Mouse (Mus musculus) adrenal gland, adult 8-10 months (tissue): ENCODE data around the gene Dtx4. TPM values are rescaled to one million over a fixed set of nuclear protein-coding genes. Genes with fewer than 3 reads are reported as not detected.
"Not testable (repeated sequence)": the region's sequence is repeated elsewhere in the genome, so short reads cannot be mapped to it uniquely, and the experiment has no call there.

Source experiments
- DNase-seq: peaks from one replicate; pipeline ENCODE4 v3.0.0; 2022
- total RNA-seq, 4 experiments: library from RNA; stranded (reverse); gene quantifications; 2 replicates each; pipeline ENCODE4 v1.2.4; 2022

Dtx4 gene
- total RNA-seq = 10 to 100 TPM; 12.6 to 26.3 (median 19.7) TPM

- DNase-seq = peak; percentile 93
Measured at GRCm38 (mm10) chr19:12501370-12502347, at the start of gene Dtx4. TSS of gene Dtx4 (minus strand) at chr19:12501454.

- DNase-seq = no peak
Measured at GRCm38 (mm10) chr19:12550005-12550942, 49.0 kb upstream of the Dtx4 start.

DNA sequence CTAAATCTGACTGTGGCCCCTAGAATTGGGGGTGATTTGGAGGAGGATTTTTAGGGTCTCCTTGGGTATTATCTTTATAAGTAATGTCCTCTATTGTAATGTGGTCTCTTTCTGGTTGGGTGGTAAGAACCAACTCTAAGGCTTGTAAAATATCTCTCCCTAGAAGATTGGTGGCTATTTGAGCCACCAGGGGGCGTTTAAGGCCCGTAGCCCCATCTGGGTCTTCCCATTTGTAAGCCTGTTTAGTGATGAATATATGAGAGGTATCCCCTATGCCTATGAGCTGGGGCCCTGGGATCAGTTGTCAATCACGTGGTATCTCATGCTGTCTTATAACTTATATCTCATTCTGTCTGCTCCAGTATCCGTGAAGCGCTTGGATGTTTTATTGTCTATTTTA lies 47.9 kb upstream of the Dtx4 start:
- DNase-seq = no peak

GRCm38 (mm10) chr19:12545440-12545839 lies 44.2 kb upstream of the Dtx4 start, which contains the start of gene Fam111a:
TSS of gene Fam111a (plus strand) at chr19:12545740.
- DNase-seq = not testable (repeated sequence)

- no peak for DNase-seq
Measured at GRCm38 (mm10) chr19:12541644-12542043, 40.4 kb upstream of the Dtx4 start.

DNA sequence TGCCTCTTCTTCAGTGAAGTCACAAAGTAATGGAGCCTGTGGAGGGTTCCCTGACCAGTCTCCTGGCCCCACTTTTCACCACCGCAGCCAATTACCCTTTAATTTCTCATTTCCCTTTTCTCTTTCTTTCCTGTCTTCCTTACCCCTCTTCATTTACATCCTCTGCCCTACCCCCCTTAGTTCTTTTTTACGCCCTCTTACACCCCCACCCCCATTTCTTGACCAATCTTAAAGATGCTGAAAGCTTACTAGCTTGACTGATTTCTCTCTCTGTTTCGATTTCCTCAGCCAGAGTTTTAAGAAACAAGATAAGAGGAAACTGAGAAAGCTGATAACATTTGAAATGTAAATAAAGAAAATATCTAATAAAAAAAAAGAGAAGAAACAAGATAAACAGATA lies 39.5 kb upstream of the Dtx4 start:
- DNase-seq = no peak

- no peak for DNase-seq
Measured at GRCm38 (mm10) chr19:12539975-12540374, 38.7 kb upstream of the Dtx4 start.

GRCm38 (mm10) chr19:12537168-12537567 lies 35.9 kb upstream of the Dtx4 start:
- DNase-seq = no peak

- DNase-seq = no peak
Measured at GRCm38 (mm10) chr19:12523377-12523776, 22.1 kb upstream of the Dtx4 start.

DNA sequence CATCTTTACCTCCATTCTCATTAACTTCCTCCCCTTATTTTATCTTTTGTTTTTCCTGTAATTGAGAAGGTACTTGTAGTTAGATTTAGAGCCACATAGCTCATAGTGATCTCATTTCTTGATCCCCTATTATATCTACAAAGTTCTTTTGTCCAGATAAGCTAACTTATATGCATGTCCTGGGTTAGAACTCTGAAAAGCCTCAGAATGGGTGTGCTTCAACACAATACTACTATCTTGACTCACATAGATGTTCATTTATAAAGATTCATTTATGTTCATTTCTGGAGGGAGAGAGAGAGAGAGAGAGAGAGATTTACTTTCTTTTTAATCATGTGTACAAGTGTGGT lies 17.3 kb upstream of the Dtx4 start:
- DNase-seq = no peak

- peak; percentile 34 for DNase-seq
Measured at GRCm38 (mm10) chr19:12517671-12518540, 16.7 kb upstream of the Dtx4 start.

- no peak for DNase-seq
Measured at GRCm38 (mm10) chr19:12514621-12515020, 13.4 kb upstream of the Dtx4 start.

- DNase-seq = no peak
Measured at GRCm38 (mm10) chr19:12502756-12503155, 1.5 kb upstream of the Dtx4 start.

DNA sequence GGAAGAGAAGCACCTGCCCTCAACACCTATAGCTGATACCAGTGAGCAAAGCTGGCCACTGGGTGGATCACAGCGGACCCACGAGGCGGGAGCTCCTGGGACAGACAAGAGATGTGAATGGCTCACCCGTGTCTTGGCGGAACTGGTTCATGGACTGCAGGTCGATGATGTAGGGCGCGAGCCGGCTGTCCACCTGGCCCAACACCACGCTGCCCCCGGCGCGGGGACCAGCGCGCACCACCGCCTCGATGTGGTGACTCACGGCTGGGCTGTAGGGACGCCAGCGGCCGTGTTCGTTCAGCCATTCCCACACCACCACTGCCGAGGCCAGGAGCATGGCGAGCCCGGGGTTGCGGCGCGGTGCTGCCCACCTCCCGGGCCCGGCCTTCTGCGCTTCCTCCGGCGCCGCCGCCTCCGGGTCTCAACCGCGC lies 358 bp downstream of the Dtx4 start:
- DNase-seq = no peak

GRCm38 (mm10) chr19:12500124-12500523 lies 1.1 kb downstream of the Dtx4 start:
- DNase-seq = no peak

- no peak for DNase-seq
Measured at GRCm38 (mm10) chr19:12499485-12499884, 1.8 kb downstream of the Dtx4 start.

DNA sequence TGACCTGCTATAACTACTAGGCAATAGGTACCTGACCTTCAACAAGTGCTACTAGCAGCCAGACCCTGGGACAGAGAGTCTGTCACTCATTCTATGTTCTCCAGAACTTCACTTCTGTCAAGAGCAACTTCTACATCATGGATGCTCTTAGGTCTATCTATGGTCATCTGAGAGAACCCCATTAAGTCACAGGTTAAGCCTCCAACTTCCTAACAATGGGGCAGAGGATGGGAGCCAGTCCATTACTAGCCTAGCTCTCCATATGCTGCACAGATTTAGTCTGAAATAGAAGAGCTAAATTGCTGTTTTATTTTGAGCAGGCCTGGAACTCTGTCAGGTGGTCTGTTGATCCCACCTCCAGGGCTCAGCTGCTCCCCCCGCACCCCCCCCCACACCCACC lies 2.3 kb downstream of the Dtx4 start:
- DNase-seq = no peak

DNA sequence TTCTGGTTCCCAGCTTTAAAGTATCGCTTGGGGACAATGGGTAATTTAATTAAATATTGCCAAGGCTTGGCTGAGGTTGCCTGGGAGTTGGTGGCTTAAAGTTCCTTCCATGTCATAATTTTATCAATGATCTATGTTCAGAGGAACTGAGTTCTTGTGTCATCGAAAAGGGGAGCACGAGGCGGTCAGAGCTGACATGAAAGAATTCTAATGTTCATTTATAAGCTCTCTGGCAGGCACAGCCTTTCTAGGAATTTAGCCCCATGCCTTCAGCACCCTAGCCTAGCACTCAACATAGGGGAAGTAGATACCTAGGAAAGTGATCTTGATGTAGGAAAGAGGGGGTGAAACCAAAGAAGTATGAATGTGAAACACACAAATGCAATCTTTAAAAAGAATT lies 2.9 kb downstream of the Dtx4 start:
- no peak for DNase-seq

DNA sequence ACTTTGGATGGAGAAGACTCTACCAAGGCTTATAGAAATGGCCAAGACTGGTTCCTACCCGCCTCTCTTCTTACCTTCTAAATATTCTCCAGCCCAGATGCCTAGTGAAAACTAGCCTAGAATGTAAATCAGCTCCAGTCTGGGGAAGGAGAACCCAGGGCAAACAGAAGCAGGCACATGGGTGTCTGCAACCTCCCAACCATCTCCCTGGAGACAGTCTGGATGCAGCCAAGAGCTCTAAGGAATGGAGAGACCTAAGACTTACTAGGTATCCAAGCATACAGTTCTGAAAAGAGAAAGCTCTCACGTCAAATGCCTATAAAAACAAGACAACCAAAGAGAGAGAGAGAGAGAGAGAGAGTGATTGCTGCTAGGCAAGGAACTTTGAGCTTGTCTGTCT lies 3.3 kb downstream of the Dtx4 start:
- no peak for DNase-seq

DNA sequence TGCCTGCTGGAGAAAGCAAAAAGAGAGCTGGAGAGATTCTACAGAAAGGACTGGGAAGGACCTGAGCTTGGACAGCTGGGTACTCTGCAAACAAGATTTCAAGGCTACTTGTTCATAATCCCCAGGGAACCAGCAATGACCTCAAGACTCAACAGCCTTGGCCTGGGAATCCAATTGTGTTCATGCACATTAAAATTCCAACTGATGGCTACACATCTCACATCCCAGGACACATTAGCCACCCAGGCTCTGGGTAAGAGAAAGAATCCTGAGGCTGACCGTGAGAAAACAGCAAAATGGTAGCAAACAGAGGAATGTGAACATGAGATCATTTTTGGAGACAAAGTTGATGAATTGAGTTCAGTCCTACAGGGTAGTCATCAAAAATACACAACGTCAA lies 5.0 kb downstream of the Dtx4 start:
- no peak for DNase-seq

DNA sequence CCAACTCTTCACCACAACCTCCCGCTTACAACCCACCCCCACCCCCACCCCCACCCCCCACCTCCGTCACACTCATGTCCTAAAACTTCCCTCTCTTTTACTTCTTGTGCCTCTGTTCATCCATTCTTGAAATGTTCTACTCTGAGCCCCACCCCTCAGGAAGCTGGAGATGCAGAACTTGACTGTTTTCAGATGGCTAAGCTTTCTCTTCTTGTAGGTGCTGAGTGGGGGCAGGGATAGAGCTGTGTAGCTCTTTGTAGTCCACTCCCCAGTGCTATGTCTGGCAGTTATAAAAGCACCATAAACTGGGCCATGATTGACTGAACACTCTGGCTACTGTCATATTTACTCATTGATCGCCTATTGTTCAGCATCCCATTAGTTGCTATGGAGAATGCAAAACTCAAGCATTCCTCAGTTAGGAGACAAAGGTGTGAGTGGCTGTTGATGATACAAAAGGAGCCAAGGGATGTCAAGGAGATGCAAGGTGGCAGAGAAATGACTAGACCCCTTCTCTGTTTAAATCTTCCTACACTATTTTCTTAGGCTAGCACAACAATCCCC lies 6.2 kb downstream of the Dtx4 start:
- no peak for DNase-seq

DNA sequence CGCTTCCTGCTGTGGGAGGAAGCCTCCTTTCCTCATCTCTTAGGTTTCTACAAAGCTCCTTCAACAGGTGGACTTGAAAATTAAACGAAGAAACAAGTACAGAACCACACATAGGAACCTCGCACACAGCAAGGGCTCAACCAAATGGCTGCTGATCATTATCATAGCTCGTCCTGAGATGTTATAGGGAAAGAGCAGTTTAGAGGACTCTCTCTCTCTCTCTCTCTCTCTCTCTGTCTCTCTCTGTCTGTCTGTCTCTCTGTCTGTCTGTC lies 7.1 kb downstream of the Dtx4 start:
- no peak for DNase-seq
